Mouse (Mus musculus): ENCODE results near the gene Ston2. TPM values are rescaled to one million over a fixed set of nuclear protein-coding genes. Genes with fewer than 3 reads are reported as not detected.

Gene Ston2
- polyA plus RNA-seq, 1 experiment from 2014 or later = 13.4 TPM

GRCm38 (mm10) chr12:91764471-91764870 lies 23.7 kb downstream of the Ston2 start:
- H3K9ac ChIP-seq (ENCODE audit: low read depth, low read length) = no peak overlapping the region
- H3K27ac ChIP-seq (ENCODE audit: low read depth, low read length) = no peak overlapping the region
- no peak for ATAC-seq (ENCODE audit: low FRiP score, low TSS enrichment)

GRCm38 (mm10) chr12:91759836-91760235 lies 28.4 kb downstream of the Ston2 start:
- WGBS = 68% methylated on average over 3 of the region's 3 CpGs
- ATAC-seq (ENCODE audit: low FRiP score, low TSS enrichment) = no peak

More at GRCm38 (mm10) chr12:91764471-91764870, 23.7 kb downstream of the Ston2 start:
- H3K27me3 ChIP-seq (ENCODE audit: control insufficient read depth, insufficient read depth, low read length) = no peaks in the 10 kb centered on the region
- no peaks in the 10 kb centered on the region for H3K9me3 ChIP-seq (ENCODE audit: control insufficient read depth, low read length)
- H3K4me1 ChIP-seq (ENCODE audit: control insufficient read depth, insufficient read depth, low read length) = peaks cover 7% of the 10 kb centered on the region
- H3K4me3 ChIP-seq (ENCODE audit: low read length) = no peak overlapping the region
- no peaks in the 10 kb centered on the region for H3K36me3 ChIP-seq (ENCODE audit: control insufficient read depth, insufficient read depth, low read length)
- WGBS = 46% methylated on average over 2 of the region's 2 CpGs
- no peak overlapping the region for H3K4me2 ChIP-seq (replicated peaks; ENCODE audit: low read depth, low read length)

GRCm38 (mm10) chr12:91757854-91758562 lies 30.2 kb downstream of the Ston2 start:
- H3K27me3 ChIP-seq (ENCODE audit: control insufficient read depth, insufficient read depth, low read length) = no peaks in the 10 kb centered on the region
- WGBS = 85% methylated on average over 13 of the region's 13 CpGs
- H3K4me2 ChIP-seq (replicated peaks; ENCODE audit: low read depth, low read length) = no peak overlapping the region
- no peak for ATAC-seq (ENCODE audit: low FRiP score, low TSS enrichment)
- no peaks in the 10 kb centered on the region for H3K4me1 ChIP-seq (ENCODE audit: control insufficient read depth, insufficient read depth, low read length)
- H3K9ac ChIP-seq (ENCODE audit: low read depth, low read length) = no peak overlapping the region
- no peaks in the 10 kb centered on the region for H3K36me3 ChIP-seq (ENCODE audit: control insufficient read depth, insufficient read depth, low read length)
- no peaks in the 10 kb centered on the region for H3K9me3 ChIP-seq (ENCODE audit: control insufficient read depth, low read length)
- no peak overlapping the region for H3K4me3 ChIP-seq (ENCODE audit: low read length)
- no peak overlapping the region for H3K27ac ChIP-seq (ENCODE audit: low read depth, low read length)

More at GRCm38 (mm10) chr12:91759836-91760235, 28.4 kb downstream of the Ston2 start:
- no peak overlapping the region for H3K4me3 ChIP-seq (ENCODE audit: low read length)
- no peaks in the 10 kb centered on the region for H3K36me3 ChIP-seq (ENCODE audit: control insufficient read depth, insufficient read depth, low read length)
- H3K9ac ChIP-seq (ENCODE audit: low read depth, low read length) = no peak overlapping the region
- H3K4me2 ChIP-seq (replicated peaks; ENCODE audit: low read depth, low read length) = no peak overlapping the region
- H3K9me3 ChIP-seq (ENCODE audit: control insufficient read depth, low read length) = no peaks in the 10 kb centered on the region
- peaks cover 4% of the 10 kb centered on the region for H3K4me1 ChIP-seq (ENCODE audit: control insufficient read depth, insufficient read depth, low read length)
- H3K27ac ChIP-seq (ENCODE audit: low read depth, low read length) = no peak overlapping the region
- no peaks in the 10 kb centered on the region for H3K27me3 ChIP-seq (ENCODE audit: control insufficient read depth, insufficient read depth, low read length)

GRCm38 (mm10) chr12:91756562-91757166 lies 31.5 kb downstream of the Ston2 start:
- H3K27ac ChIP-seq (ENCODE audit: low read depth, low read length) = no peak overlapping the region
- H3K9me3 ChIP-seq (ENCODE audit: control insufficient read depth, low read length) = no peaks in the 10 kb centered on the region
- H3K4me1 ChIP-seq (ENCODE audit: control insufficient read depth, insufficient read depth, low read length) = no peaks in the 10 kb centered on the region
- no peaks in the 10 kb centered on the region for H3K36me3 ChIP-seq (ENCODE audit: control insufficient read depth, insufficient read depth, low read length)
- no peak overlapping the region for H3K9ac ChIP-seq (ENCODE audit: low read depth, low read length)
- no peak overlapping the region for H3K4me2 ChIP-seq (replicated peaks; ENCODE audit: low read depth, low read length)
- H3K4me3 ChIP-seq (ENCODE audit: low read length) = no peak overlapping the region
- WGBS = 25% methylated on average over 5 of the region's 5 CpGs
- peak; percentile 56; the same call in 1 of the 2 replicates for ATAC-seq (ENCODE audit: low FRiP score, low TSS enrichment)
- no peaks in the 10 kb centered on the region for H3K27me3 ChIP-seq (ENCODE audit: control insufficient read depth, insufficient read depth, low read length)

- WGBS = 80% methylated on average over 6 of the region's 6 CpGs
- Histone ChIP-seq H3K4me1 (ENCODE audit: control insufficient read depth, insufficient read depth, low read length) (no peaks in the 10 kb centered on the region), H3K4me2 (replicated peaks; ENCODE audit: low read depth, low read length) (no peak overlapping the region), H3K27me3 (ENCODE audit: control insufficient read depth, insufficient read depth, low read length) (no peaks in the 10 kb centered on the region), H3K4me3 (ENCODE audit: low read length) (no peak overlapping the region), H3K9ac (ENCODE audit: low read depth, low read length) (no peak overlapping the region), H3K9me3 (ENCODE audit: control insufficient read depth, low read length) (no peaks in the 10 kb centered on the region), H3K36me3 (ENCODE audit: control insufficient read depth, insufficient read depth, low read length) (no peaks in the 10 kb centered on the region), H3K27ac (ENCODE audit: low read depth, low read length) (no peak overlapping the region)
- ATAC-seq (ENCODE audit: low FRiP score, low TSS enrichment) = no peak
These were observed 33.6 kb downstream of the Ston2 start for GRCm38 (mm10) chr12:91754606-91755005.

DNA sequence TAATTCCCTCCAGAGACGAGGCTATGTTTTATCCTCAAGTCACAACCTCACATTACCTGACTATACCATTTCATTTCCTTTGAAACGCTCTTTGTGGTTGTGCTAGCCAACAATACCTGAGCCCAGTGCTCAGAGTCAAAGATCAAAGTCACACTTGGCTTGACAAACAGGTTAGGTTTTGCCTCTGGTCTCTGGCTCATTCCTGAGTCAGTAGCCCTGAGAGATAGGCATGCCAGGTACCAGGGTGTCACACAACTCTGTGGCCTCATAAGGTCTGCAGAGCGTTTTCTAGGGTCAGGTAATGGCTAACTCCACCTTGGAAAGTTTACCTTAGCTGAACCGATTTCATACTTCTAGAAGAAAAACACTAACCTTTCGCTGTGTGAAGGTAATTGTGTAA lies 35.5 kb downstream of the Ston2 start:
- H3K9ac ChIP-seq (ENCODE audit: low read depth, low read length) = no peak overlapping the region
- H3K4me1 ChIP-seq (ENCODE audit: control insufficient read depth, insufficient read depth, low read length) = no peaks in the 10 kb centered on the region
- no peaks in the 10 kb centered on the region for H3K27me3 ChIP-seq (ENCODE audit: control insufficient read depth, insufficient read depth, low read length)
- no peaks in the 10 kb centered on the region for H3K9me3 ChIP-seq (ENCODE audit: control insufficient read depth, low read length)
- no peak overlapping the region for H3K4me3 ChIP-seq (ENCODE audit: low read length)
- 78% methylated on average over 5 of the region's 5 CpGs for WGBS
- no peak overlapping the region for H3K4me2 ChIP-seq (replicated peaks; ENCODE audit: low read depth, low read length)
- ATAC-seq (ENCODE audit: low FRiP score, low TSS enrichment) = no peak
- H3K27ac ChIP-seq (ENCODE audit: low read depth, low read length) = no peak overlapping the region
- H3K36me3 ChIP-seq (ENCODE audit: control insufficient read depth, insufficient read depth, low read length) = no peaks in the 10 kb centered on the region

DNA sequence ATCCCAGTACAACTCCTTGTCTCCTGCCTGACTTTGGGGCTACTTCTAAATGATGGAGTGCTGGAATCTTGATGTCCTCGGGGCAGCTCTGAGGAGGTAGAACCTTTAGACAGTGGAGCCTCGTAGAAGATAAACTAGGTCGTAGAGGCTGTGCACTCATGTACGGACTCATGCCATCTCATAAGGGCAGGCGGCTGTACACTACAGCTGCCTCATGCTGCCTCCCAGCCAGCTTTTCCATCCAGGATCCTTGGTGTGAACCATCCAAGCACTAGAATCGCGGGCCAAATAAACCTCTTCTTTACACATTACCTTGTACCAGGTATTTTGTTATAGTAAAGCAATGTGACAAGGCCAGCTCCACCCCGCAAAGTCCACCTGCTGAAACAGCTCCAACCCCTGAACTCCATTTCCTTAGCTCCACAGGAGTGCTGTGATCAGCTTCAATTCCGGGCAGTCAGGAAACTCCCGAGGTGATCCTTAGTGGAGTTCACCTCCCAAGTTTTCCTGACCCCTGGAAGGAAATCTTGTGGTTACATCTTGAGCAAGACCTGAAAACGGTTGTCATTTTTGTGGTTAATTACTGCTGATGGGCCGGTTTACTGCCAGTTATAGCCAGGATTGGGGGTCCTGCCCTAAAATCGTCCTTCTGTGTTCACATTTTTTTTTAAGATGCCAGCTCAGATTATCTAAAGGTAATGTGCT lies 36.1 kb downstream of the Ston2 start:
- no peaks in the 10 kb centered on the region for H3K4me1 ChIP-seq (ENCODE audit: control insufficient read depth, insufficient read depth, low read length)
- no peak for ATAC-seq (ENCODE audit: low FRiP score, low TSS enrichment)
- H3K4me2 ChIP-seq (replicated peaks; ENCODE audit: low read depth, low read length) = no peak overlapping the region
- 80% methylated on average over 13 of the region's 13 CpGs for WGBS
- no peak overlapping the region for H3K4me3 ChIP-seq (ENCODE audit: low read length)
- H3K27me3 ChIP-seq (ENCODE audit: control insufficient read depth, insufficient read depth, low read length) = no peaks in the 10 kb centered on the region
- no peaks in the 10 kb centered on the region for H3K36me3 ChIP-seq (ENCODE audit: control insufficient read depth, insufficient read depth, low read length)
- H3K9ac ChIP-seq (ENCODE audit: low read depth, low read length) = no peak overlapping the region
- no peaks in the 10 kb centered on the region for H3K9me3 ChIP-seq (ENCODE audit: control insufficient read depth, low read length)
- no peak overlapping the region for H3K27ac ChIP-seq (ENCODE audit: low read depth, low read length)

GRCm38 (mm10) chr12:91749543-91750184 lies 38.5 kb downstream of the Ston2 start:
- H3K27me3 ChIP-seq (ENCODE audit: control insufficient read depth, insufficient read depth, low read length) = no peaks in the 10 kb centered on the region
- no peak overlapping the region for H3K4me2 ChIP-seq (replicated peaks; ENCODE audit: low read depth, low read length)
- no peak overlapping the region for H3K27ac ChIP-seq (ENCODE audit: low read depth, low read length)
- no peak for ATAC-seq (ENCODE audit: low FRiP score, low TSS enrichment)
- H3K36me3 ChIP-seq (ENCODE audit: control insufficient read depth, insufficient read depth, low read length) = no peaks in the 10 kb centered on the region
- H3K4me1 ChIP-seq (ENCODE audit: control insufficient read depth, insufficient read depth, low read length) = peaks cover 5% of the 10 kb centered on the region; the same call in 1 of the 2 replicates
- no peaks in the 10 kb centered on the region for H3K9me3 ChIP-seq (ENCODE audit: control insufficient read depth, low read length)
- WGBS = 91% methylated on average over 11 of the region's 11 CpGs
- no peak overlapping the region for H3K9ac ChIP-seq (ENCODE audit: low read depth, low read length)
- no peak overlapping the region for H3K4me3 ChIP-seq (ENCODE audit: low read length)

All from kidney, embryonic 14.5 days (tissue).